Mouse (Mus musculus): Measurements from ENCODE around the gene Tac4. TPM values are rescaled to one million over a fixed set of nuclear protein-coding genes. Genes with fewer than 3 reads are reported as not detected.

The Tac4 gene
- polyA plus RNA-seq, 1 experiment from 2014 or later, result not detected

DNA sequence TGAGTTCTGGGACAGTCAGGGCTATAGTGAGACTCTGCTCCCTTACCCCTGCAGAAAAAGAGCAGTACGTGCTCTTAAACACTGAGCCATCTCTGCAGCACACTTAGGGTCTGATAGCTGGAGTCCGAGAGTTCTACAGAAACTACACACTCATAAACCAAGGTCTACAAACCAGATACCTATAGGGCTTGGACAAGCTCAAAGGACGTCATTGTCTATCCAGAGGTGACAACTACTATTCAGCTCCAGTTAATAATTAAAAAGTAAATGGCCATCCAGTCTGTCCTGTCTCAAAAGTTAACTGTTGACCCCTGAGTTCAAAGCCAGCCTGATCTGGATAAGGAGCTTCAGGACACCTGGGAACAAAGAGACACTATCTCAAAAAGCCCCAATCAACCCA, 40.4 kb downstream of the Tac4 start:
- 89% methylated on average over 3 of the region's 3 CpGs for WGBS
- Histone ChIP-seq H3K36me3 (peaks cover 79% of the 10 kb centered on the region), H3K9me3 (no peaks in the 10 kb centered on the region), H3K27ac (no peak overlapping the region), H3K4me3 (no peak overlapping the region), H3K4me2 (no peak overlapping the region), H3K9ac (no peak overlapping the region), H3K4me1 (replicated peaks) (no peaks in the 10 kb centered on the region), H3K27me3 (no peaks in the 10 kb centered on the region)
- ATAC-seq (ENCODE audit: low FRiP score), result no peak

DNA sequence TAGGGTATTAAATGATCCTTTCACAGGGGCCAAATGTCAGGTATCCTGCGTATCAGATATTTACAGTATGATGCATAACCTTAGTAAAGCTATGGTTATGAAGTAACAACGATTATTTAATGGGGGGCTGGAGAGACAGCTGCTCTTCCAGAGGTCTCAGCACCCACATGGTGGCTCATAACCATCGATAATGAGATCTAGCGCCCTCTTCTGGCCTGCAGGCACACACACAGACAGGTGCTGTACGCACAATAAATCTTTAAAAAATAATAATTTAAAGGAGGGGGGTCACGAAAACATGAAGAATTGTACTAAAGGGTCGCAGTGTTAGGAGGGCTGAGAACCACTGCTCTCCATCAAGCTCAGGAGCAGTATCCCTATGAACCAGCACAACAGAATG, 44.3 kb downstream of the Tac4 start:
- Histone ChIP-seq H3K27me3 (no peaks in the 10 kb centered on the region), H3K4me1 (replicated peaks) (peaks cover 12% of the 10 kb centered on the region), H3K4me2 (no peak overlapping the region), H3K9me3 (no peaks in the 10 kb centered on the region), H3K4me3 (no peak overlapping the region), H3K27ac (no peak overlapping the region), H3K36me3 (peaks cover 47% of the 10 kb centered on the region), H3K9ac (no peak overlapping the region)
- 93% methylated on average over 7 of the region's 7 CpGs for WGBS
- no peak for ATAC-seq (ENCODE audit: low FRiP score)

DNA sequence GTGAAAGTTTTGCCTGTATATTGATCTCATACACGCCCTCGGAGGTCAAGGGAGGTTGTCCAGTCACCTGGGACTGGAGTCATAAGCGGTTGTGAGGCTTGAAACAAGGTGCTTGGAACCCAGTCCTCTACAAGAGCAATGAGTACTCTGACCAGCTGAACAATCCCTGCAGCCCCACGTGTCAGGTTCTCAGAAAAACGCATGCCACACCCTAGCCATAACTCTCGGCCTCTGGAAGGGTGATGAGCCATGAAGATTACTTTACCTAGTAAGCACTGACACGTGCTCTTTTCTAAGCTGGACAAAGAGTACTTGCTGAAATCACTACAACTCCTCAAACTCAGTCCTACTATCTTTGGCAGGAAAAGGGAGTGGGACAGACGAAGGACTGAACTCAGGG, 46.2 kb downstream of the Tac4 start:
- 86% methylated on average over 8 of the region's 8 CpGs for WGBS
- Histone ChIP-seq H3K9ac (no peak overlapping the region), H3K27ac (no peak overlapping the region), H3K4me2 (no peak overlapping the region), H3K36me3 (peaks cover 28% of the 10 kb centered on the region), H3K9me3 (no peaks in the 10 kb centered on the region), H3K27me3 (no peaks in the 10 kb centered on the region), H3K4me3 (no peak overlapping the region), H3K4me1 (replicated peaks) (peaks cover 21% of the 10 kb centered on the region)
- ATAC-seq (ENCODE audit: low FRiP score), result no peak

DNA sequence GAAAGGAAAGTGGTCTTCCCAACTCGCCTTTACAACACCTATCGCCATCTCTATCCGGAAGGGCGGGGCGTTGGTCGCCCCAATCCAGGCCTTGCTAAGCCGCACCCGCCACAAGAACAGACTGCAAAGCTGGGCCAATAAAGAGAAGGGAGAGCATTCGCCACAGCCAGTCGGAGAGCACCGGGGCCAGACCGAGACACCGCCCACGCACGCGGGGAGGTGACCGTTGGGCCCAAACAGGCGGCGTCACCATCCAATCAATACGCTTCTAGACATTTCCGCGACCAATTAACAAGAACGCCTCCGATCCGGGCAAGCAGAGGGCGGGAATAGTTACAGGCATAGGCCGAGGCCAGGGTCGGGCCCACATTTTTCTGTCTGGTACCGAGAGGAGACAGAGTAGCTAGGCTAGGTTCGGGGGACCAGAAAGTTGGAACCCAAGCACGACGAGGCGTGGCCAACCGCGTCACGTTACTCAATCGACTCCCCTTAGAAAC, 48.2 kb downstream of the Tac4 start:
- WGBS, result under 1% methylated on average over 37 of the region's 37 CpGs
- ATAC-seq (ENCODE audit: low FRiP score), result peak; percentile 97

DNA sequence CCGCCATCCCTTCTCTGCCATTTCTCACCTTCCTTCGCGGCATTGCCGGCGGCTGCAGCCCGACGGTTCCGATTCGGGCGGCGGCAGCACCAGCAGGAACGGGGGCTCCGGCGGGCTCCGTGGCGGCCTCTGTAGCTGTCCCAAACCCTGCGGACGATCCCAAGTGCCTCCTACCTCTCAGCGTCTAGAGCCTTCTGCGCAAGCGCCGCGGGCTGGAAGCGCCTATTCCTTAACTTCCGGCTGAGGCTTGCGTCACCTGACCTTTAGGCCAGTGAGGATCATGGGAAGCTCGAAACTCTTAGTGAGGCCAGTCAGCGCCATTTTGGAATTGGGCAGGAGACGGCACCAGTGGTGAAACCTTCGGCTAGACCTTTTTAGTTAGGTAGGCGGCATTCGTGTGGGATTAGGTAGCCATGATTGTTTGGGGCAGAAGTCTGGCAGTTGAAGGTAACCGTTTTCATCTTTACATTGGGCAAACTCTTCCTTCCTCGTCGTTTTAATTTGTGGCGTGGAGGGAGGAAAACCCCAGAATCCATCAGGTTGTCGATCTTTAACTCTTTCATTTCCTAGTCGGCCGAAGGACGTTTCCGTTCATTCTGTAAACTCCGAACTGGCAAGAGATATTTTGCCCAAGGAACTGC, 48.8 kb downstream of the Tac4 start, which contains the start of gene Kat7:
Kat7 (minus strand) TSS at position 240 of the 641 bp plus-strand sequence.
- Histone ChIP-seq H3K27ac (peak within 1 kb of the TSS; percentile 97), H3K9me3 (no peaks in the 10 kb centered on the region), H3K27me3 (no peaks in the 10 kb centered on the region), H3K4me1 (replicated peaks) (peaks cover 21% of the 10 kb centered on the region), H3K4me2 (peak within 1 kb of the TSS; percentile 64), H3K9ac (peak within 1 kb of the TSS; percentile 92), H3K4me3 (peak within 1 kb of the TSS; percentile 91), H3K36me3 (peaks cover 10% of the 10 kb centered on the region)
- WGBS, result 0% methylated on average over 42 of the region's 42 CpGs
- ATAC-seq (ENCODE audit: low FRiP score), result peak; percentile 96

More for the DNA sequence above, 48.2 kb downstream of the Tac4 start:
- no peaks in the 10 kb centered on the region for H3K27me3 ChIP-seq
- H3K4me1 ChIP-seq (replicated peaks), result peaks cover 21% of the 10 kb centered on the region
- peak overlapping the region; percentile 92 for H3K9ac ChIP-seq
- peak overlapping the region; percentile 91 for H3K4me3 ChIP-seq
- H3K27ac ChIP-seq, result peak overlapping the region; percentile 97
- H3K36me3 ChIP-seq, result peaks cover 13% of the 10 kb centered on the region
- H3K4me2 ChIP-seq, result peak overlapping the region; percentile 64
- H3K9me3 ChIP-seq, result no peaks in the 10 kb centered on the region

DNA sequence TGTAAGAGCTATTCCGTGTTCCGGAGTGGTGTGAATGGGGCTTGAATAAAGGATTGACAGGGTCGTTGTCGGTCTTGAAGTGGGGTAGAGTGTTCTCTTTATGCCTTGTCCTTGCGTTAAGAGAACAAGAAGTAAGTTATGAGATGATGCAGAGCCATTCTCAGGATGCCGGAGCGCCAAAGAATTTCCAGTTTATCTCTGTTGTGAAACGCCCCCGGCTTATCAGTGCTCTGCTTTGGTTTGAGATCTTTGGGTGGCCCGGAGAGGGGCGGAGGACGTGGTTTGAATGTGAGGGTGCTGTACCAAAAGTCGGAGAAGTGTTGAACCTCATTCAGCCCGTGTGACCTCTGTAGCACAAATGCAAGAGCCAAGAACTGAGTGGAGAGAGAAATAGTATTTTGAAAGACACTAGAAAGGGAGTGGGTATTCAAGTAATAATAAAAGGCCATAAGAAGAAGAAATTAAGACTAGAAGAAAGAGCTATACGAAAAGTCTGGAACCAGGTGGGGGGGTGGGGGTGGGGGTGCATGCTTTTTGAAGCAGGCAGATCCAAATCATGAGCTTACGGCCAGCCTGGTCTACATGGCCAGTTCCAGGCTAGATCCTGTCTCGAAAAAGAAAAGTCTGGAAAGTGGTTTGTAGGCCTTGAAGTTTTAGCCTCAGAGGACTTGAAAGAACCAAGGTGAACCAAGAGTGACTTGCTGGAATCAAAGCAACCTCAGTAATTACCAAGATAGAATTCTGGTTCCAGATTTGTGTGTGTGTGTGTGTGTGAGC, 49.5 kb downstream of the Tac4 start:
- peak; percentile 4; the same call in 1 of the 2 replicates for ATAC-seq (ENCODE audit: low FRiP score)
- peak overlapping the region; percentile 91 for H3K4me3 ChIP-seq
- no peaks in the 10 kb centered on the region for H3K27me3 ChIP-seq
- H3K4me2 ChIP-seq, result peak overlapping the region; percentile 62
- H3K4me1 ChIP-seq (replicated peaks), result peaks cover 21% of the 10 kb centered on the region
- H3K9ac ChIP-seq, result peak overlapping the region; percentile 69
- H3K9me3 ChIP-seq, result no peaks in the 10 kb centered on the region
- H3K27ac ChIP-seq, result peak overlapping the region; percentile 97
- peaks cover 4% of the 10 kb centered on the region for H3K36me3 ChIP-seq
- WGBS, result 5% methylated on average over 17 of the region's 17 CpGs

DNA sequence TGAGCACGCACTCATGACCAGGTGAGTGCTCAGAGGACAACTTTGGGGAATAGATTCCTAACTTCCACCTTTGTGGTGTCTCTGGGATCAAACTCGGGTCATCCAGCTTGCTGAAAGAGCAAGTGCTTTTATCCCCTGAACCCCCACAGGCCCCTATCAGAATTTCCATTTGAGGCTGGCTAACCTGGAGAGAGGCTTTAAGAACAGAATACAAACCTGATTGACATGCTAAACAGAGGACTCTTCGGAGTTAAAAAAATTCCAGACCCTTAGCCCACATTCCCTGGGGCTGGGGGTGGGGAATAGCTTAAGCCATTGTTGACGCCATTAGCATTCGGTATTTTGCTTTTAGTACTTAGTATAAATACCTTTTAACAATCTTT, 50.1 kb downstream of the Tac4 start:
- Histone ChIP-seq H3K4me1 (replicated peaks) (peaks cover 21% of the 10 kb centered on the region), H3K27me3 (no peaks in the 10 kb centered on the region), H3K36me3 (no peaks in the 10 kb centered on the region), H3K4me2 (peak overlapping the region; percentile 62), H3K4me3 (peak overlapping the region; percentile 91), H3K27ac (no peak overlapping the region), H3K9ac (peak overlapping the region; percentile 69; the same call in 1 of the 2 replicates), H3K9me3 (no peaks in the 10 kb centered on the region)
- 22% methylated on average over 5 of the region's 5 CpGs for WGBS
- ATAC-seq (ENCODE audit: low FRiP score), result no peak

DNA sequence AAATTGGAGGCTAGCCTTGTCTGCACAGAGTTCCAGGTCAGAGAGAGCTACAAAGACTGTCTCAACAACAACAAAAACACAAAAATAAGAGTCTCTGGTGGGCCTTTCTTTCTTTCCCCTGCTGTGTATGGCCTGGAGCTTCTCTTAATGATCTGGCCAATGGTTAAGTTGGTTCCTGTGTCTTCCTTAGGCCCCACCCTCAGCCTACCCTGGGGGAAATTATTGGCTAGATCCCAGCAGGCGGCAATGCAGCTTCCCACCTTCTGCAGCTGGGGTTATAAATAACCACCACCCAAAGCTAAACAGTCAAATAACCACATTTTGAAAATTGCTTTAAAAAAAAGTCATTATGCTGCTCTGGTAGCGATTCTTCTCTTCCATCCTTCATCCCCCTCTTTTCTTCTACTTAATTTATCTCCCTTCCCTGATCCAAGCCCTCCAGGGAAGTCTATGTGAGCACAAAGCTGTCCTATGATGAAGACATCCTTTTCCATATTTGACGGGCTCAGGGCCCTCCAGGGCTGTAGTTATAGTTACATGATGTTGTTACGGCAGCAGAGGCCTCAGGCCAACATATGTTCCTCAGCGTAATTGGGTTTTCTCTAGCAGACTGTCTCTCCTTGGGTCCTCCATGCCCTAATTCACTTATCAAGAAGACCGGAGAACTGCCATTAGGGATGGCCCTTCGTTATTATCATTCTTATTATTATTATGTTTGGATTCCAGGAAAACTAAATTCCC, 54.1 kb downstream of the Tac4 start:
- no peak overlapping the region for H3K27ac ChIP-seq
- H3K9me3 ChIP-seq, result no peaks in the 10 kb centered on the region
- H3K4me3 ChIP-seq, result no peak overlapping the region
- WGBS, result 68% methylated on average over 7 of the region's 7 CpGs
- H3K4me2 ChIP-seq, result no peak overlapping the region
- H3K27me3 ChIP-seq, result no peaks in the 10 kb centered on the region
- no peak for ATAC-seq (ENCODE audit: low FRiP score)
- no peaks in the 10 kb centered on the region for H3K36me3 ChIP-seq
- no peak overlapping the region for H3K9ac ChIP-seq
- H3K4me1 ChIP-seq (replicated peaks), result peaks cover 9% of the 10 kb centered on the region

DNA sequence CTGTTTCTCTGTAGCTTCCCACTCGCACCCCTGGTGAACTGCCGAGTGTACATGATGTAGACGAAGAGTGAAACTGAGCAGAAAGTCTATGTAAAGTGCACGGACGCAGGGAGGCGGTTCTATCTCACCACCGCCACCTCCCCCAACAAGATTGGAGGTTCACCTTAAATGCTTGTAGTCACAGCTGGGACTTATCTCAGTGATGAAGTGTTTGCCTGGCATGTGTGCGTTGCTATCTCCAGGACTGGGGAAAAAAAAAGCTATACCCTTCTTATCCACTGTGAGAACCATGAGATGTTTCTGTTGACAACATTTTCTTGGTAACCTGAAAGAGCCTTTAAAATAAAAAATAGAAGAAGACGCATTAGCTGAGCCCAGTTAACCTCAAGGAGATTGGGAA, 56.8 kb downstream of the Tac4 start:
- Histone ChIP-seq H3K27ac (no peak overlapping the region), H3K4me1 (replicated peaks) (no peaks in the 10 kb centered on the region), H3K27me3 (peaks cover 2% of the 10 kb centered on the region; the same call in 1 of the 2 replicates), H3K9me3 (no peaks in the 10 kb centered on the region), H3K36me3 (no peaks in the 10 kb centered on the region), H3K9ac (no peak overlapping the region), H3K4me3 (no peak overlapping the region), H3K4me2 (no peak overlapping the region)
- WGBS, result 88% methylated on average over 9 of the region's 9 CpGs
- no peak for ATAC-seq (ENCODE audit: low FRiP score)

Other genes with a start within 250 kb of the Tac4 start
- 24.2 and 25.5 TPM in 2 replicates for gene Pdk2, start 220.2 kb upstream of the Tac4 start, polyA plus RNA-seq (2015; fragmentation: Nextera tagmentation; extraction: Ambion mirVana)
- gene Itga3, start 184.7 kb upstream of the Tac4 start, polyA plus RNA-seq (2015; fragmentation: Nextera tagmentation; extraction: Ambion mirVana), result 10.3 and 11.4 TPM in 2 replicates
- 0.44 and 0.49 TPM in 2 replicates for gene Dlx3, start 141.4 kb upstream of the Tac4 start, polyA plus RNA-seq (2015; fragmentation: Nextera tagmentation; extraction: Ambion mirVana)
- 0.17 TPM in 1 of 2 replicates, not detected in the other for gene Dlx4, start 115.3 kb upstream of the Tac4 start, polyA plus RNA-seq (2015; fragmentation: Nextera tagmentation; extraction: Ambion mirVana)
- gene Kat7, start 48.7 kb downstream of the Tac4 start, polyA plus RNA-seq (2015; fragmentation: Nextera tagmentation; extraction: Ambion mirVana), result 59.8 and 61.0 TPM in 2 replicates
- gene Fam117a, start 75.5 kb downstream of the Tac4 start, polyA plus RNA-seq (2015; fragmentation: Nextera tagmentation; extraction: Ambion mirVana), result 3.5 TPM in 2 replicates
- gene Slc35b1, start 123.2 kb downstream of the Tac4 start, polyA plus RNA-seq (2015; fragmentation: Nextera tagmentation; extraction: Ambion mirVana), result 133 and 135 TPM in 2 replicates
- gene Spop, start 152.6 kb downstream of the Tac4 start, polyA plus RNA-seq (2015; fragmentation: Nextera tagmentation; extraction: Ambion mirVana), result 221 and 226 TPM in 2 replicates